Mouse (Mus musculus) midbrain, embryonic 11.5 days (tissue): ENCODE measurements around the gene Nek6. TPM values are rescaled to one million over a fixed set of nuclear protein-coding genes. Genes with fewer than 3 reads are reported as not detected.

Experiments used
- ATAC-seq: fragments of 200-750 bp; cut with Nextera tagmentation; 2 replicates; pipeline ENCODE4 v1.8.0; 2017; ENCODE audit warnings: moderate TSS enrichment, moderate library complexity; ENCODE audit not compliant: low FRiP score
- DNase-seq: peaks from one replicate; pipeline ENCODE4 v3.0.0; 2015; ENCODE audit warnings: low spot score; ENCODE audit errors: missing footprints
- H3K27ac ChIP-seq: fragments of 300-500 bp; sonication (generic); 2 replicates; pipeline ENCODE4 v1.5.1; 2014; ENCODE audit warnings: low read depth, low read length
- H3K27me3 ChIP-seq: fragments of 300-500 bp; sonication (generic); 2 replicates; pipeline ENCODE4 v1.6.1; 2014; ENCODE audit warnings: mild to moderate bottlenecking, low read length, moderate library complexity, mixed read lengths; ENCODE audit not compliant: control insufficient read depth, insufficient read depth
- H3K36me3 ChIP-seq: fragments of 300-500 bp; sonication (generic); 2 replicates; pipeline ENCODE4 v1.6.1; 2014; ENCODE audit warnings: mild to moderate bottlenecking, low read length, moderate library complexity, mixed read lengths; ENCODE audit not compliant: control insufficient read depth, insufficient read depth
- H3K4me1 ChIP-seq: fragments of 300-500 bp; sonication (generic); 2 replicates; pipeline ENCODE4 v1.6.1; 2014; ENCODE audit warnings: low read length; ENCODE audit not compliant: control insufficient read depth, insufficient read depth
- H3K4me2 ChIP-seq: fragments of 300-500 bp; sonication (generic); 2 replicates; pipeline ENCODE4 v1.6.1; 2014; ENCODE audit warnings: mild to moderate bottlenecking, moderate library complexity
- H3K4me3 ChIP-seq: fragments of 300-500 bp; sonication (generic); 2 replicates; pipeline ENCODE4 v1.5.1; 2014; ENCODE audit warnings: low read depth, low read length
- H3K9ac ChIP-seq: fragments of 300-500 bp; sonication (generic); 2 replicates; pipeline ENCODE4 v1.6.1; 2014; ENCODE audit warnings: low read length
- H3K9me3 ChIP-seq: fragments of 300-500 bp; sonication (generic); 2 replicates; pipeline ENCODE4 v1.6.1; 2016; ENCODE audit warnings: low read length; ENCODE audit not compliant: control insufficient read depth
- WGBS: fragments of 180-500 bp; shearing (Covaris S2); extraction: QIAGEN DNeasy Blood & Tissue Kit; methylation state at CpG from one replicate; pipeline ENCODE4 v1.1.7; 2014; 5-methylcytosine and 5-hydroxymethylcytosine counted together
- polyA plus RNA-seq: library from polyadenylated mRNA; unstranded; fragments of >200 nt; fragmentation: Nextera tagmentation; extraction: Ambion mirVana; gene quantifications from 2 replicates; pipeline ENCODE4 v1.2.1, GENCODE M21; 2014

The Nek6 gene
- polyA plus RNA-seq, 1 experiment from 2014 or later, result 87.3 TPM

- Histone ChIP-seq H3K9ac (no peak overlapping the region), H3K4me1 (peaks cover 34% of the 10 kb centered on the region), H3K9me3 (no peaks in the 10 kb centered on the region), H3K27me3 (no peaks in the 10 kb centered on the region), H3K4me2 (no peak overlapping the region), H3K36me3 (no peaks in the 10 kb centered on the region), H3K27ac (no peak overlapping the region), H3K4me3 (no peak overlapping the region)
- WGBS, result 67% methylated on average over 6 of the region's 6 CpGs
- DNase-seq (no peak), ATAC-seq (no peak)
These were observed 19.5 kb downstream of the Nek6 start for GRCm38 (mm10) chr2:38530955-38531381.

GRCm38 (mm10) chr2:38533322-38533721 lies 21.9 kb downstream of the Nek6 start:
- H3K27ac ChIP-seq, result no peak overlapping the region
- no peak for ATAC-seq
- no peak overlapping the region for H3K4me2 ChIP-seq
- H3K27me3 ChIP-seq, result no peaks in the 10 kb centered on the region
- no peaks in the 10 kb centered on the region for H3K9me3 ChIP-seq
- H3K9ac ChIP-seq, result no peak overlapping the region
- no peaks in the 10 kb centered on the region for H3K36me3 ChIP-seq
- no peak for DNase-seq
- H3K4me1 ChIP-seq, result peaks cover 35% of the 10 kb centered on the region
- WGBS, result 78% methylated on average over 6 of the region's 6 CpGs
- no peak overlapping the region for H3K4me3 ChIP-seq

GRCm38 (mm10) chr2:38533767-38534166 lies 22.3 kb downstream of the Nek6 start:
- DNase-seq (no peak), ATAC-seq (no peak)
- Histone ChIP-seq H3K9ac (no peak overlapping the region), H3K4me3 (no peak overlapping the region), H3K36me3 (no peaks in the 10 kb centered on the region), H3K4me1 (peaks cover 35% of the 10 kb centered on the region), H3K9me3 (no peaks in the 10 kb centered on the region), H3K27me3 (no peaks in the 10 kb centered on the region), H3K27ac (no peak overlapping the region), H3K4me2 (no peak overlapping the region)
- 77% methylated on average over 6 of the region's 6 CpGs for WGBS

GRCm38 (mm10) chr2:38534241-38534940 lies 22.9 kb downstream of the Nek6 start:
- Histone ChIP-seq H3K27ac (no peak overlapping the region), H3K9ac (no peak overlapping the region), H3K9me3 (no peaks in the 10 kb centered on the region), H3K27me3 (no peaks in the 10 kb centered on the region), H3K4me2 (no peak overlapping the region), H3K36me3 (no peaks in the 10 kb centered on the region), H3K4me1 (peaks cover 35% of the 10 kb centered on the region), H3K4me3 (no peak overlapping the region)
- ATAC-seq (no peak), DNase-seq (no peak)
- 75% methylated on average over 5 of the region's 5 CpGs for WGBS

GRCm38 (mm10) chr2:38535051-38535450 lies 23.6 kb downstream of the Nek6 start:
- no peaks in the 10 kb centered on the region for H3K27me3 ChIP-seq
- H3K9me3 ChIP-seq, result no peaks in the 10 kb centered on the region
- no peaks in the 10 kb centered on the region for H3K36me3 ChIP-seq
- 49% methylated on average over 8 of the region's 8 CpGs for WGBS
- peaks cover 34% of the 10 kb centered on the region for H3K4me1 ChIP-seq
- ATAC-seq (0 out of 2 replicates have a peak, but pooled peaks have one; percentile 30), DNase-seq (no peak)
- no peak overlapping the region for H3K27ac ChIP-seq
- H3K4me3 ChIP-seq, result no peak overlapping the region
- no peak overlapping the region for H3K9ac ChIP-seq
- H3K4me2 ChIP-seq, result no peak overlapping the region

- ATAC-seq, result no peak
- H3K9ac ChIP-seq, result no peak overlapping the region
These were observed 24.2 kb downstream of the Nek6 start for GRCm38 (mm10) chr2:38535521-38536220.

GRCm38 (mm10) chr2:38536331-38536731 lies 24.9 kb downstream of the Nek6 start:
- DNase-seq (no peak), ATAC-seq (no peak)
- Histone ChIP-seq H3K36me3 (no peaks in the 10 kb centered on the region), H3K9me3 (no peaks in the 10 kb centered on the region), H3K9ac (no peak overlapping the region), H3K4me1 (peaks cover 28% of the 10 kb centered on the region), H3K27me3 (no peaks in the 10 kb centered on the region), H3K4me2 (no peak overlapping the region), H3K4me3 (no peak overlapping the region), H3K27ac (no peak overlapping the region)
- WGBS, result 84% methylated on average over 8 of the region's 8 CpGs

More at GRCm38 (mm10) chr2:38535521-38536220, 24.2 kb downstream of the Nek6 start:
- no peak overlapping the region for H3K4me3 ChIP-seq
- H3K4me2 ChIP-seq, result no peak overlapping the region
- no peak for DNase-seq
- no peaks in the 10 kb centered on the region for H3K36me3 ChIP-seq
- H3K27me3 ChIP-seq, result no peaks in the 10 kb centered on the region
- 74% methylated on average over 14 of the region's 14 CpGs for WGBS
- peaks cover 32% of the 10 kb centered on the region for H3K4me1 ChIP-seq
- H3K9me3 ChIP-seq, result no peaks in the 10 kb centered on the region
- H3K27ac ChIP-seq, result no peak overlapping the region

GRCm38 (mm10) chr2:38539677-38540076 lies 28.2 kb downstream of the Nek6 start:
- ATAC-seq, result no peak
- DNase-seq, result no peak
- 93% methylated on average over 9 of the region's 9 CpGs for WGBS

GRCm38 (mm10) chr2:38540666-38541065 lies 29.2 kb downstream of the Nek6 start:
- 81% methylated on average over 6 of the region's 6 CpGs for WGBS
- H3K27ac ChIP-seq, result no peak overlapping the region
- H3K4me1 ChIP-seq, result peaks cover 12% of the 10 kb centered on the region

More at GRCm38 (mm10) chr2:38539677-38540076, 28.2 kb downstream of the Nek6 start:
- no peaks in the 10 kb centered on the region for H3K9me3 ChIP-seq
- H3K4me1 ChIP-seq, result peaks cover 16% of the 10 kb centered on the region
- H3K4me3 ChIP-seq, result no peak overlapping the region
- H3K9ac ChIP-seq, result no peak overlapping the region
- H3K4me2 ChIP-seq, result no peak overlapping the region
- no peaks in the 10 kb centered on the region for H3K36me3 ChIP-seq
- no peaks in the 10 kb centered on the region for H3K27me3 ChIP-seq
- H3K27ac ChIP-seq, result no peak overlapping the region

More at GRCm38 (mm10) chr2:38540666-38541065, 29.2 kb downstream of the Nek6 start:
- no peak overlapping the region for H3K4me2 ChIP-seq
- no peaks in the 10 kb centered on the region for H3K27me3 ChIP-seq
- H3K9ac ChIP-seq, result no peak overlapping the region
- H3K4me3 ChIP-seq, result no peak overlapping the region
- ATAC-seq, result no peak
- no peak for DNase-seq
- no peaks in the 10 kb centered on the region for H3K36me3 ChIP-seq
- no peaks in the 10 kb centered on the region for H3K9me3 ChIP-seq
